Mouse (Mus musculus) macrophage (primary cell): ENCODE results near the gene Park7. TPM values are rescaled to one million over a fixed set of nuclear protein-coding genes. Genes with fewer than 3 reads are reported as not detected.
"Not testable (repeated sequence)": the region's sequence is repeated elsewhere in the genome, so short reads cannot be mapped to it uniquely, and the experiment has no call there.

Experiments
- H3K27ac ChIP-seq: fragments of 350-480 bp; formaldehyde crosslinking; 2 replicates; pipeline ENCODE4 v1.9.0; 2021
- H3K36me3 ChIP-seq: fragments of 350-480 bp; formaldehyde crosslinking; 2 replicates; pipeline ENCODE4 v1.9.0; 2021; ENCODE audit errors: inconsistent target
- H3K4me3 ChIP-seq: fragments of 350-480 bp; formaldehyde crosslinking; 2 replicates; pipeline ENCODE4 v1.9.0; 2021; ENCODE audit errors: inconsistent target
- H3K79me2 ChIP-seq: fragments of 350-480 bp; formaldehyde crosslinking; 2 replicates; pipeline ENCODE4 v1.9.0; 2021; ENCODE audit errors: inconsistent target
- WGBS: methylation state at CpG from one replicate; pipeline ENCODE4 v1.1.7; 2026; ENCODE audit warnings: inconsistent platforms; ENCODE audit not compliant: missing documents; 5-methylcytosine and 5-hydroxymethylcytosine counted together
- polyA plus RNA-seq: library from polyadenylated mRNA; stranded (reverse); fragments of 250-400 nt; gene quantifications from 3 replicates; pipeline ENCODE4 v1.2.4, GENCODE M21; 2018; ENCODE audit warnings: inconsistent platforms

Gene Park7
- polyA plus RNA-seq, 1 experiment from 2014 or later: 110 TPM

GRCm38 (mm10) chr4:150900486-150900885 is 13.8 kb downstream of the Park7 start:
- WGBS: 97% methylated on average over 12 of the region's 13 CpGs
- Histone ChIP-seq H3K79me2 (no peaks in the 10 kb centered on the region), H3K36me3 (peaks cover 61% of the 10 kb centered on the region)

GRCm38 (mm10) chr4:150898716-150899365 is 15.4 kb downstream of the Park7 start:
- WGBS: 61% methylated on average over 13 of the region's 13 CpGs
- H3K4me3 ChIP-seq: no peak overlapping the region
- no peak overlapping the region for H3K27ac ChIP-seq
- peaks cover 51% of the 10 kb centered on the region for H3K36me3 ChIP-seq
- no peaks in the 10 kb centered on the region for H3K79me2 ChIP-seq

More at GRCm38 (mm10) chr4:150900486-150900885, 13.8 kb downstream of the Park7 start:
- Histone ChIP-seq H3K27ac (no peak overlapping the region), H3K4me3 (no peak overlapping the region)

- H3K4me3 ChIP-seq: no peak overlapping the region
- H3K79me2 ChIP-seq: no peaks in the 10 kb centered on the region
- WGBS: 97% methylated on average over 26 of the region's 26 CpGs
- H3K36me3 ChIP-seq: peaks cover 35% of the 10 kb centered on the region
- no peak overlapping the region for H3K27ac ChIP-seq
These were observed 17.2 kb downstream of the Park7 start for GRCm38 (mm10) chr4:150896896-150897624.

- 83% methylated on average over 7 of the region's 8 CpGs for WGBS
- Histone ChIP-seq H3K79me2 (no peaks in the 10 kb centered on the region), H3K27ac (no peak overlapping the region), H3K4me3 (no peak overlapping the region), H3K36me3 (peaks cover 24% of the 10 kb centered on the region)
These were observed 19.3 kb downstream of the Park7 start for GRCm38 (mm10) chr4:150894718-150895501.

GRCm38 (mm10) chr4:150891308-150891707 is 22.9 kb downstream of the Park7 start:
- Histone ChIP-seq H3K79me2 (no peaks in the 10 kb centered on the region), H3K4me3 (no peak overlapping the region), H3K27ac (no peak overlapping the region), H3K36me3 (no peaks in the 10 kb centered on the region)
- 7% methylated on average over 4 of the region's 5 CpGs for WGBS

- Histone ChIP-seq H3K27ac (no peak overlapping the region), H3K36me3 (no peaks in the 10 kb centered on the region), H3K79me2 (no peaks in the 10 kb centered on the region), H3K4me3 (no peak overlapping the region)
- 93% methylated on average over 13 of the region's 13 CpGs for WGBS
These were observed 24.3 kb downstream of the Park7 start for GRCm38 (mm10) chr4:150889955-150890315.

- Histone ChIP-seq H3K4me3 (no peak overlapping the region), H3K79me2 (no peaks in the 10 kb centered on the region), H3K27ac (no peak overlapping the region), H3K36me3 (no peaks in the 10 kb centered on the region)
- WGBS: 73% methylated on average over 20 of the region's 20 CpGs
These were observed 24.8 kb downstream of the Park7 start for GRCm38 (mm10) chr4:150889273-150889954.

- H3K27ac ChIP-seq: no peak overlapping the region
- H3K79me2 ChIP-seq: no peaks in the 10 kb centered on the region
- WGBS: 93% methylated on average over 4 of the region's 4 CpGs
- H3K4me3 ChIP-seq: no peak overlapping the region
- H3K36me3 ChIP-seq: no peaks in the 10 kb centered on the region
These were observed 25.7 kb downstream of the Park7 start for GRCm38 (mm10) chr4:150888492-150888891.

GRCm38 (mm10) chr4:150887903-150888302 is 26.3 kb downstream of the Park7 start:
- no peaks in the 10 kb centered on the region for H3K79me2 ChIP-seq
- H3K36me3 ChIP-seq: no peaks in the 10 kb centered on the region
- H3K27ac ChIP-seq: no peak overlapping the region
- WGBS: 89% methylated on average over 3 of the region's 5 CpGs
- H3K4me3 ChIP-seq: no peak overlapping the region

GRCm38 (mm10) chr4:150882632-150883031 is 31.6 kb downstream of the Park7 start:
- 59% methylated on average over 5 of the region's 5 CpGs for WGBS
- Histone ChIP-seq H3K36me3 (no peaks in the 10 kb centered on the region), H3K79me2 (no peaks in the 10 kb centered on the region), H3K27ac (no peak overlapping the region), H3K4me3 (no peak overlapping the region)

- 92% methylated on average over 4 of the region's 5 CpGs for WGBS
- no peak overlapping the region for H3K4me3 ChIP-seq
These were observed 33.9 kb downstream of the Park7 start for GRCm38 (mm10) chr4:150880364-150880763.

GRCm38 (mm10) chr4:150879631-150880030 is 34.6 kb downstream of the Park7 start:
- Histone ChIP-seq H3K79me2 (no peaks in the 10 kb centered on the region), H3K36me3 (no peaks in the 10 kb centered on the region), H3K4me3 (no peak overlapping the region), H3K27ac (no peak overlapping the region)
- 96% methylated on average over 22 of the region's 22 CpGs for WGBS

More at GRCm38 (mm10) chr4:150880364-150880763, 33.9 kb downstream of the Park7 start:
- Histone ChIP-seq H3K79me2 (no peaks in the 10 kb centered on the region), H3K27ac (no peak overlapping the region), H3K36me3 (no peaks in the 10 kb centered on the region)

- 94% methylated on average over 10 of the region's 10 CpGs for WGBS
- Histone ChIP-seq H3K79me2 (no peaks in the 10 kb centered on the region), H3K27ac (no peak overlapping the region), H3K4me3 (no peak overlapping the region), H3K36me3 (no peaks in the 10 kb centered on the region)
These were observed 38.8 kb downstream of the Park7 start for GRCm38 (mm10) chr4:150875393-150875792.

- H3K27ac ChIP-seq, H3K36me3 ChIP-seq, H3K79me2 ChIP-seq, H3K4me3 ChIP-seq: not testable (repeated sequence)
- WGBS: 24% methylated on average over 4 of the region's 4 CpGs
These were observed 39.8 kb downstream of the Park7 start for GRCm38 (mm10) chr4:150874416-150874815.
